Mouse (Mus musculus) adrenal gland, adult (tissue): ENCODE results near the gene Csnk1d.

Experiments
- DNase-seq, 2 experiments: peaks; one replicate each; pipeline ENCODE4 v3.0.0; 2022 to 2023; ENCODE audit warnings: low spot score in 1 of 2; ENCODE audit not compliant: inconsistent age in 2 of 2

The Csnk1d gene

DNA sequence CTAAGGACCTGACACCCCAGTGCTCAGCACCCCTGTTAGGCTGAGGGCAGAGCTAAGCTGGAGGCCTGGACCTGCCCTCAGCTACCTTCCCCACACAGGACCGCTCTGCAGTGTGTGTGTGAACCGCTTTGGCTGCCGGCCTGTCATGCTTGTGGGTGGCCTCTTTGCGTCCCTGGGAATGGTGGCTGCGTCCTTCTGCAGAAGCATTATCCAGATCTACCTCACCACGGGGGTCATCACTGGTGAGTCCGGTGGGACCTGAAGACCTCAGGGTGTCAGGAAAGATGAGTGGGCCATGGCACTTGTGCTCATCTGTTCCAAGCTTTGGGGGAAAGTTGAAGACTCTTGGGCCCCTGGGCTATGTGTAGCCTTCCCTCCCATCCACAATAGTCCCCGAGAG, 35.4 kb downstream of the Csnk1d start:
- DNase-seq: no peak

DNA sequence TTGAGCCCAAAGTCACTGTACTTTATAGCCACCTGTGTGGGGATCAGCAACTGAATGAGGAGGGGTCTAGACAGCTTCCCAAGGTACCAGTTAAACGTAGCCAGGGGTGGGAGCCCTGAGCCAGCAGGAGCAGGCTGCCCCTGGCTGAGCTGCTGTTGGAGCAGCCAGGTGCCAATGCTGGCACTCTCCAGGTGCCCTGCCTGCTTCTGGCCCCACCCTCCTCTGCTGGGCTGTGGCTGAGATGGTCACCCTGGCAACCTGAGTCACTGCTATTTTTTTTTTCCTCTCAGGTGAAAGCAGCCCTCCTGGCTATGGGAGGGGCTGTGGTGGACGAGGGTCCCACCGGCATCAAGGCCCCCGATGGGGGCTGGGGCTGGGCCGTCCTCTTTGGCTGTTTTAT, 36.2 kb downstream of the Csnk1d start:
- DNase-seq: no peak

DNA sequence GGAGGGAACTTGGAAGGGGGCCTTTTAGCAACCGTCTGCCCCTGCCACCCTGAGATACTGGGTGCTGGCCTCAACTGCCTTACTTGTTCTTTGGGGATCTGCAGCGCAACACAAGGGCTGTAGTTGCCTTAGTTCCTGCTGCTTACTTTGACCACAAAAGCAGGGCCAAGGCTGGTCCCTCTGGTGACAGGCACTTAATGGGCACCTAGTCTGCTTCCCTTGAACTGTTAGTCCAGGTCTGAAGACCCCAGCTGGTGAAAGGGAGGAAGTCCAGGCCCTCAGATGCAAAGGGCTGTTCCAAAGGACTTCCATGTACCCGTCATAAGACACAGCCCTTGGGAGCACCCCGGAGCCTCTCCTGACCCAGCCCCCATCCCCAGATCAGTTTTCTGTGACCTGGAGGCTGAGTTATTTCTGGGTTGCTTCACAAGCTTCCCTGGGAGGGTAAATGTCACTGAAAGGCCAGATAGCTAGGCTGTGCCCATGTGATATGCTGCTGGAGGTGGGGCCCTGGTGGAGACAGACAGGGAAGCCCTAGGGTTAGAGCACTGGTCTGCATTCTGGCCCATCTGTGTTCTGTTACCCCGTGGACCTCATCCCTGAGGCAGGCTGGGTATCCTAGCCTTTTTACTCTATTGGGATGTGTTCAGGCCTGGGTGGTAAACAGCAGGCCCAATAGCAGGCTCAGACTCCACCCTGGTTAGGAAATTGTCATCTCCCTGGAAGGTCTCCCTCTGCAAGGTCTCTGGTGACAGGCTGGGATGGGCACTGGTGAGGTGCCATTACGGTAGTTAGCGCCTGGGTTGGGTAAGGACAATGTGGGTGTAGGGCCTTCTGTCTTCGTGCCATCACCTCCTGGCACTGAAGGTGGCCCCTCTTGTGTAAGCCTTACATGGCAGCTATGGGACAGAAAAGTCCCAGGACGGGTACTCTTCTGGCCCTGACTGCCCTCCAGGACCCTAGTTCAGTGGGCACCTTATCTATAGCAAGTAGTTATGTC, 39.1 kb downstream of the Csnk1d start:
- DNase-seq: peak in 1 of 2 experiments; percentile 48

DNA sequence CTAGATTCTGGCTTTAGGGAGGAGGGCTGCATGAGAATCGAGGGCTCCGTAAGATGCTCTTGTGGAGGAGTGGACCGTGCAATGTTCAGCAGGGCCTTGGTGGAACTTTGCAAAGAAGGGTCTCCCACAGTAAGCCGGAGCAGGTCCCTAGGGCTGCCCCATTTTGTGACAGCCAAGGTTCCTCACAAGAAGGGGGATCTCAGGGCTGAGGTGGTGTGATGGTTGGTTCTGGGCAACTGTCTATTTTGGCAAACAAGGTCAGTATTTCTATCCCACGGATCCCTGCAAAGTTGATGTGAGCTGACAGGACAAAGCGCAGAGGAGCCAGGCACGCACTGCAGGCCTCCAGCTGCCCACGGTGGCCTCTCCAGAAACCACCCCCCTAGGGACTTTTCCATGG, 39.9 kb downstream of the Csnk1d start:
- DNase-seq: no peak

DNA sequence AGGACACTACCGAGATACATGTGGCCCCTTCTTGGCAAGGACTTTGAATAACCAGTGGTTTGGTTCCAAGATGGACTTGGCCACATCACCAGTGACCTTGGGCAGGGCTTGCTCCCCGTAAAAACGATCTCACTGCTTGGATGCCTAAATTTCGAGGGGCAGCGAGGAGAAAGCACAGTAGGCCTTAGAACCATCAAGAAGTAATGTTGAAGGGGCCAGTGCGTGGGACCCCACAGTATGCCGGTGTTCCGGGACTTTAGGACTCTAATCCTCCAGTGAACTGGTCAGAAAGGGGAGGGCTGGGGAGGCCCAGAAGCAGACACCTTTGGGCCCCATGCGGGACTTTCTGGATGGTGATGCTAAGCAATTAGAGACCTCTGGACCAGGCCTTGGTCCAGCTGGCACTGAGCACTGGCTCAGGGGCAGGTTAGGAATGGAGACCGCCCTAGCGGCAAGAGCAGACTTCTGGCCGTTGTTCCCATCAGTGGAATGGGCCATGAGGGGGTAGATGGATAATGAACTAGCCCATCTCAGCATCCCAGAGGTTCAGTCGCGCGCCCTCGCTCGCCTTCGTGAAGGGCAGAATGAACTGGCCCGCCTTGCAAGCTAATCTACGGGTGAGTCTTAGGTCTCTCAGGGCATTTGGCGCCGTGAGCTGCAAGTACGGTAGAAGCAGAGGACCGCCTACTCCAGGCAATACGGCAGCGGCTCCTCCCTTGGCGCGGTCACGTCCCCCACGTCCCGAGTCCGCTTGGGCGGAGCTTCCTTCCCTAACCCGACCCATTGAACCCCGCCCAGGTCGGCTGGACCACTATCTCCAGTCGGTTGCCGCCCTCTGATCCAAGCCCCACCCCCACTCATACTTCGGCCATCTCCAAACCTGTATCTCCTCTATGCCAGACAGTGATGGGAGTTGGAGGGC, 40.6 kb downstream of the Csnk1d start:
- peak; percentile 90 to 94 for DNase-seq

DNA sequence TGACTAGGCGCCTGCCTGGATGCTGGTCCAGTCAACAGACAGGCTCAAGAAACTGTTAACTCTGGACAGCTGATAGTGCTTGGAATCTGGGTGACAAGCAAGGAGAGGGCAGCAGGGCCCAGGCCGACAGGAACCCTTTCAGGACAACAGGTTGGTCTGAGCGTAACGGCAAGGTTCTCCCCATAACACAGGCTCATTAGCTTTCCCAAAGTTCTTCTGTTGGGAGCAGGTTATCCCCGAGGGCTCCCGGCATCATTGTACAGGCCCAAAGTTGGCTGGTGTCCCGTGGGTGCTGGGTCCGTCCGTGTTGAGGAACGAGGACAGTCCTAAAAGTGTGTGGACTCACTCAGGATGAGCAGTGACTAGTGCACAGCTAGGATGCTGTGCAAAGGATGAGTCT, 41.3 kb downstream of the Csnk1d start:
- no peak for DNase-seq

DNA sequence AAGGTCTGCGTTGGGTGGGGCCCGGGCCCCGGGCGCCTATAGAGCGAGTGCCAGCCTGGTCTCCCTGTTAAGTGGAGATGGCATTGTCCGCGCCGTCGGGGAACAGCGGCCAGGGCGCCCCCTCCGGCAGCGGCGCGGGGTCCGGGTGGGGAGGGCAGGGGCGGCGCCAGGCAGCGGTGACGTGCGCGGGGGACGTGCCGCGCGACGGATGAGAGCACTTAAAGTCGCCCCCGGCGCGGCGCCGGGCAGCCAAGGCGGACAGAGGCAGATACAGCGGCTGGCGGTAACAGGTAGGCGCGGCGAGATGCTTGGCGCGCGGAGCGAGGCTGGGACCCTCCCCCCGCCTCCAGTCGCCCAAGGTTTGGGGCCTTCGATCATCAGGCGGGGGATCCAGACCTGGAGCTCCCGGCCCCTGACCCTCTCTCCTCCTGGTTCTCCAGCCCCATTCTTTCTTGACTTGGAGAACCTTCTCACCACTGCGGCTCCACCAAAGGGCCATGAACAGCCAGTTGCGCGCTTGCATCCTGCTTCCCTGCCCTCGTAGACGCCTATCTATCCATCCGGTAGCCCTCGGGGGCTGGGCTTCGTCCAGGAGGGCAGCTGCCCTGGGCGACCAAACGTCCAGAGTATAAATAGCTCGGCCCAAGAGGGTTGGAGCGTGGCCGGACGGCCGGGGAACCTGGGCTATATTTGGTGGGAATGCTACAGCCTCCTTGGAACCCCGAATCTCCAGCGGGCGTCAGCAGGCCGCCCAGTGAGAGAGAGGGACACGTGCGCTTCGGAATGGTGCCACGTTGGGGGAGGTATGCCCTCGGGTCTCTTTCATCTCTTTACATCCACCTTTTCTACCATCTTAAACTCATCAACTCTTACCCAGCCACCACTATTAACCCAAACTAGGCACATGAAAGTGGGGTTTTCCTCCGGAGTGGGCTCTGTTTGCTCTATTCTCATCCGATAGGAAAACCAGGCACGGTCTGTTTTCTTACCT, 42.0 kb downstream of the Csnk1d start:
- DNase-seq: peak in 1 of 2 experiments; percentile 53

DNA sequence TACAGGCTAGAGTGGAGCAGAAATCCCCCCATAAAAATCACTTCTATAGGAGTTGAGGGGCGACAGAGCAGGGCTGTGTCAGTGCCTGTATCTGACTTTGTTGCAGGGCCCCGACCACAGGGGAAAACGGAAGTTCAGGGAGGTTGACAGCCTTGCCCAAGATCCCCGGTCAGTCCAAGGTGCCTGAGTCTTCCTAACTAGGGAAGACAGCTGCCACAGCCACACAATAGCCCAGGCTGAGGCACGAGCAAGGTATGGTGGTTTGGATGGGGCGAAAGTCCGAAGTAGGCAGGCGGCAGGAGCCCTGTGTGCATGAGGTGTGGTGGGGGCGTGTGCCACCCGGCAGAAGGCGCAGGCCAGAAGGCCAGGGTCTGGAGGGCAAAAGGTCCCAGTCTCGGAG, 42.8 kb downstream of the Csnk1d start, which contains the start of gene Slc16a3:
TSS of gene Slc16a3 (plus strand) at position 153 of the 400 bp plus-strand sequence.
- DNase-seq: no peak

DNA sequence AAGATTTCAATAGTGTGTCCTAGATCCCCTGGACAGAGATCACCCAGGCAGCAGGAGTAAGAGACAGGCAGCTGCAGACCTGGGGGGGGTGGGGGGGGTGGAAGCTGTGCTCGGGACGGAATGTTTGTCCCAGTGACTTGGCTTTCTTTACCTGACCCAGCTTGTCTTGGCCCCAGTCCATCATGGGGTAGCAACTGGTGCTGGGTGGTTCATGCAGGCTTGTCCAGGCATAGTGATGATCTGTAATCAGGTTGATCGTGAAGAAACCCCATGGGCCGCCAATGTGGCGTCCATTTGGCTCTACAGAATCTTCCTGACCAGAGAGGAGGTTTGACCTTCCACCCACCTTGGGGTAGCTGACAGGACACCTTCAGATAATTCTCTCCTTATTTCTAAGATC, 45.2 kb downstream of the Csnk1d start:
- DNase-seq: no peak

DNA sequence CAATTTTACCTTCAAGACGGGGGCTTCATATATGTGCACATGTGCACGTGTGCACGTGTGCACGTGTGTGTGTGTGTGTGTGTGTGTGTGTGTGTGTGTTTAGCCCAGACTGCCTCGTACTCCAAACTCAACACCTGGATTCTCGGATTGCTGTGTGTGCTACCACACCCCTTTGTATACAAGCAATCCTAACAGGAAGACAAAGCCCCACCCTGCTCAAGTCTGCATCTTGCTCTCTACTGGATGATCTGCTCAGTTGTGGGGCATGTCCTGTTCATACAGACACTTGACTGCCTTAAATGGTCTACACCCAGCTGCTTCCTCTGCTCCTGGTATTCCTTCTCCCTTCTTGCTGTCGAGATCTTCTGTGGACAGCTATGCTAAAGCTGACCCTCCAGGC, 45.9 kb downstream of the Csnk1d start:
- DNase-seq: no peak

DNA sequence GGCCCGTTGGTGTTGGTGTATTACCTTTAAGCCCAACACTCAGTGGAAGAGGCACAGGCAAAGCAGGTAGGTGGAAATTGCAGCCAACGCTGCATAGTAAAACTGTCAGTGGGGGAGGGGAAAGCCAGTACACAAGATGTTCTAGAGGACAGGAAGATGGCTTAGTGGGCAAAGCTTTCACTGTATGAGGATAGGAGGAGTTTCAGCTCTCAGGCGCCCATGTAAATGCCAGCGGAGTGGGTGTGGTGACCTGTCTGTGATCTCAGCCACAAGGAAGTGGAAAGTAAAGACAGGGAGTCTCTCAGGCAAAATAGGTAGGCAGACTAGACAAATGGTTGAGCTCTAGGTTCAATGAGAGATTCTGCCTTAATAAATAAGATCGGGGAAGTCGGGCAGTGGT, 50.2 kb downstream of the Csnk1d start:
- no peak for DNase-seq

DNA sequence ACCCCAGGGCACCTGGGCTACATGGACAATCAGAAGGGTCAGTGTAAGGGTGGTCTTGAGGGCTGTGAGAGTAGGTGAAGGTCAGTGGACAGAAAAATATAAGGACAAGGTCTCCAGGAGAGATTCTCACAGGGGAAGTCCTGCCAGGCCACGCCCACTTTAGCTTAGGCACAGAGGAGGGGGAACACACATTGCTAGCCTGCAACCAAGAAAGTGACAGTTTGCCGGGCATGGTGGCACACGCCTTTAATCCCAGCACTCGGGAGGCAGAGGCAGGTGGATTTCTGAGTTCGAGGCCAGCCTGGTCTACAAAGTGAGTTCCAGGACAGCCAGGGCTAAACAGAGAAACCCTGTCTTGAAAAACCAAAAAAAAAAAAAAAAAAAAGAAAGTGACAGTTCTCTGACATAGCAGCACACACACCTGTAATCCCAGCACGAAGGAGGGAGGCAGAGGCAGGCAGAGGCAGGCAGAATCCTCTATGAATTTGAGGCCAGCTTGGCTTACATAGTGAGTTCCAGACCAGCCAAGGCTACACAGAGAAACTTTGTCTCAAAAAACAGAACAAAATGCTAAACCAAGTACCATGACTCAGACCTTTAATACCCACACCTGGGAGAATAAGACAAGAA, 51.3 kb downstream of the Csnk1d start:
- DNase-seq: no peak

DNA sequence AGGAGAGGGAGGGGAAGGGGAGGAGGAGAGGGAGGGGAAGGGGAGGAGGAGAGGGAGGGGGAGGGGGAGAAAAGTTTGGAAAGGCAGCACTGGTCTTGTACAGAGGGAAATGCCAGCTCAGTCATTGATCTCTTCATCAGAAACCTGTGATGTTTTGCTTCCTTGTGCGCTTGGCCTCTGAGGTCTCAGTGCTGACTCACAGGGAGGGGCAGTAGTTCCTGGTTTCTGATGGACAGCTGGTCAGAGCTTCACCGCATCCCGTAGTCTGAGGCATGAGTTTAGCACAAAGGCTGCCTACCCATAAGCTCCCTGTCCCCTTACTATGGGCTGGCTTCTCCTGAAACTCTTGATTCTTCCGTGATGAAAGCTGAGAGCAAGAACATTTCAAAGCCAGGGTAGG, 52.3 kb downstream of the Csnk1d start:
- DNase-seq: no peak

DNA sequence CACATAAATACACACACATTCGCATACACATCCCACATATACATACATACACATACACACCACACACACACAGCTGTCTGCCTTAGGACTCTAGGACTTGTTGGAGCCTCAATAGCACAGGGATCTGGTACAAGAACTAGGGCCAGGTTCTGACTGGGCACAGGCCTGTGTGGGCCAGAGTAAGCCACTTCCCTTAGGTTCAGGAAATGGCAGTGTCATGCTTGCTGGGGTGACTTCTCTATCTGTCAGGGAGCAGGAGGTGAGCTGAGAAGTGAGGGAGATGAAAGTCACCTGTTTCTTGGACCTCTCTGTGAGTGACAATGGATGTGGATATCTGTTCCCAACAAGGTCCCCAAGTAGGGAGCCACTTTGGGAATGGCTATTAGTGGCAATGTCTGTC, 53.2 kb downstream of the Csnk1d start:
- DNase-seq: no peak

DNA sequence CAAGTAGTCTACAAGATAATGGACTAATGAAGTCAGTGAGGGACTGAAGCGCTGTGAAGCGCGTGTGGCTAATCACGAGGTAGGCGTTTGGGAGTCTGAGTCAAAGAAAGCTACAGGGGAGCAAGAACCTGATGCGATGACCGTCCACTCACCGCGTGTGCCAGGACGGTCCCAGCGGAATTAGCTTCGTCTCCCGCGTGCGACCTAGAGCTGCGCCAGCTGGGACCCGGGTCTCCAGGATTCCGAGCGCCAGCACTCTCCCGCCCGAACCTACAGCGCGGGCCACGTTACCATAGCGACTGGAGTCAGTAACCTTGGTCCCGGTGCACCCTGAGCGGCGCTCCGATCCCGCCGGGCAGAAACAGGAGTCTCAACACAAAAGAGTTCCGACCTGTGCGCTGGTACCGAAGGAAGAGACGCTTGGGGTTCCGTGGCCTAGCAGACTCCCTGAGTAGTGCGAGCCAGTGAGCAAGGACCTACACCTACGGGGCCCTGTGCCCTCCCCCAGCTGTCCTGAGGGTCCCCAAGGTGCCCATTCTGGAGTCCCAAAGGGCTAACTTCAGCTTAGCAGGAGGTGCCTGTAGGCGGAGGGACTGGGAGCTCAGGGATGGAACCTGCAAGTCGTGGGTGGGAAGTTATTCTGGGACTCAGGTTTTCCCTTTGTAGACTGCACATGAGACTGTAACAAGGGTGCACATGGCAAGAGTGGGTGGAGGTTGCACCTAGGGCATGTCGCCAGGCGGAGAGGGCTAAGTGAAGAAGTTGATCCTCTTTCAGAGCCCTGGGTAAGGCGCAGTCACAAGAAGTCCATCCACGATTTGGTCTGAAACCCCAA, 58.3 kb downstream of the Csnk1d start, which contains the start of gene Ccdc57:
TSS of gene Ccdc57 (minus strand) at position 309 of the 835 bp plus-strand sequence.
- DNase-seq: peak; percentile 89 to 97

DNA sequence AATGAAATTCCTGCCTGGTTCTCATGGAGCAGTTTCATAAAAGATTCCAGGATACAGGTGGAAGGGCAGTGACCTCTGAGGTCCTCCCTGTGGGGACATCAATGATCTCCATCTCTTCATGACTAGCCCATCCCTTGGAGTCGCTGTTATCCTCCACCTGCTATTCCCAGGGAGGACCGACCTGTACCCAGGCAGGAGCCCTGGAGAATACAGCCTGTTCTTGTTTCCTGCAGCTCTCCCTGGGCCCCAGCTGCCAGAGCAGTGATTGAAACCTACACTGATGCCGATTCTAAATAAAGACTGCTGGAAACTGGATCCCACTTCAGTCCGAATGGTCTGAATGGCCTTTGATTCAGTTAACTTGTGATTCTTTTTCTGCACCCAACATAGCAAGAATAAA, 59.7 kb downstream of the Csnk1d start:
- no peak for DNase-seq

DNA sequence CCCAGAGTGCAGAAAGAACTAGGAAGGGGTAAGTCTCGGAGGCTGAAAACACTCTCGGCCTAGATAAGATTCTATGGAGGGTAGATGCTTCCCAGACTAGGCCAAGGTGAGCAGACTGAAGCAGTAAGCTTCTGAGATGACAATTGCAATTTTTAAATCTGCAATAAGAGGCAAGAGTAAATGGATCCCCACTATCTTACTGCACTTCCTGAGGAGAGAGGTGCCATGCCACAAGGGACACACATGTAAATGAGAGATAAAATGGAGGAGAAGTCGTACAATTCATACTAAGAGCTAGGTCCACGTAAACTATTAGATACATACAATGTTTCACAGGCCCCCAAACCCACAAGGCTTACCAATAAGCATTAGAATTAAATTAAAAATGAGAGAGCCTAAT, 62.7 kb downstream of the Csnk1d start:
- DNase-seq: no peak

DNA sequence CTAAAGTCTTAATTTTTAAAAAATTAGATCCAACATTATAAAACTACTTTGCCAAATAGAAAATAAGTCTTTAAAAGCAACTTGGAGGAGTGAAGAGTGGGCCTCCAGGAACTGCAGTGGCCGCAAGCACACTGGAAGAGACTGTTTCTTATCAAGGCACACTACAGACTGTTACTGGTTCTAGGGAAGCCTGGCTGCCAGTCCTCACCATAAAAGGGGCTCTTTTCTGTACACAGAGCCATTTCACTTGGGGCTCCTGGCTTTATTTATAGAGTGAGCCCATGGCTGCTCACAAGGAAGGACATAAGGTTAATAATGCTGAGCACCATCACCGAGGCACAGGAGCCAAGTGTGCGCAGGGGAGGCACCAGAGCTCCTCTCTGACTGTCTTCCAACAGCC, 68.6 kb downstream of the Csnk1d start:
- DNase-seq: no peak

DNA sequence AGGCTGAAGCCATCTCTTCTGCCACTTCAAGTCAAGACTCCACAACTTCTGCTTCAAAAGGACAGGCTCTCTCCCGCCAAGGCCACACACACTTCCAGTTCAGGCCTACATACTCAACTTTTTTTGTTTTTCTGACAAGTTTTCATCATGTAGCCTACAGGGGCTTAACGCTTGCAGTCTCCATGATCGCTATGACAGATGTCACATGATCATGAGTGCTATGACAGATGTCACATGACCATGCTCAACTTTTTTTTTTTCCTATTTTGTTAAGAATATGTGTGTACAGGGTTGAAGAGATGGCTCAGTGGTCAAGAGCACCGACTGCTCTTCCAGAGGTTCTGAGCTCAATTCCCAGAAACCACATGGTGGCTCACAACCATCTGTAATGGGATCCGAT, 73.4 kb downstream of the Csnk1d start:
- DNase-seq: no peak
